Mouse (Mus musculus) embryonic facial prominence, embryonic 14.5 days (tissue): ENCODE measurements at regions not wholly inside any gene's neighbourhood (a gene's known extent, or its start where the extent isn't known, plus 50 kb on each side); places are given as distances from the start of the nearest gene placed in this dataset.

Experiments
- ATAC-seq: fragments of 200-750 bp; cut with Nextera tagmentation; 2 replicates; pipeline ENCODE4 v1.8.0; 2017; ENCODE audit warnings: low read depth, moderate number of reproducible peaks, moderate TSS enrichment
- DNase-seq: peaks from one replicate; pipeline ENCODE4 v3.0.0-alpha.2; 2015; ENCODE audit warnings: low spot score
- H3K27ac ChIP-seq: fragments of 300-500 bp; sonication (generic); replicated peaks from 2 replicates; pipeline ENCODE4 v1.5.1; 2014; ENCODE audit warnings: low read depth, mild to moderate bottlenecking, low read length, moderate library complexity
- H3K27me3 ChIP-seq: fragments of 300-500 bp; sonication (generic); replicated peaks from 2 replicates; pipeline ENCODE4 v1.6.1; 2014; ENCODE audit warnings: low read length; ENCODE audit not compliant: control insufficient read depth, insufficient read depth
- H3K36me3 ChIP-seq: fragments of 300-500 bp; sonication (generic); 2 replicates; pipeline ENCODE4 v1.6.1; 2014; ENCODE audit warnings: low read length, mixed read lengths; ENCODE audit not compliant: control insufficient read depth, insufficient read depth
- H3K4me1 ChIP-seq: fragments of 300-500 bp; sonication (generic); 2 replicates; pipeline ENCODE4 v1.6.1; 2014; ENCODE audit warnings: antibody characterized with exemption, low read length; ENCODE audit not compliant: control insufficient read depth, insufficient read depth
- H3K4me2 ChIP-seq: fragments of 300-500 bp; sonication (generic); 2 replicates; pipeline ENCODE4 v1.6.1; 2014; ENCODE audit warnings: low read depth, mild to moderate bottlenecking, low read length, moderate library complexity, mixed read lengths
- H3K4me3 ChIP-seq: fragments of 300-500 bp; sonication (generic); 2 replicates; pipeline ENCODE4 v1.5.1; 2014; ENCODE audit warnings: low read depth, mild to moderate bottlenecking, low read length
- H3K9ac ChIP-seq: fragments of 300-500 bp; sonication (generic); 2 replicates; pipeline ENCODE4 v1.6.1; 2014; ENCODE audit warnings: low read depth, mild to moderate bottlenecking, low read length, moderate library complexity, mixed read lengths
- H3K9me3 ChIP-seq: fragments of 300-500 bp; sonication (generic); 2 replicates; pipeline ENCODE4 v1.6.1; 2016; ENCODE audit warnings: low read length; ENCODE audit not compliant: control insufficient read depth
- WGBS: fragments of 180-500 bp; shearing (Covaris S2); extraction: QIAGEN DNeasy Blood & Tissue Kit; methylation state at CpG from one replicate; pipeline ENCODE4 v1.1.7; 2014; 5-methylcytosine and 5-hydroxymethylcytosine counted together

DNA sequence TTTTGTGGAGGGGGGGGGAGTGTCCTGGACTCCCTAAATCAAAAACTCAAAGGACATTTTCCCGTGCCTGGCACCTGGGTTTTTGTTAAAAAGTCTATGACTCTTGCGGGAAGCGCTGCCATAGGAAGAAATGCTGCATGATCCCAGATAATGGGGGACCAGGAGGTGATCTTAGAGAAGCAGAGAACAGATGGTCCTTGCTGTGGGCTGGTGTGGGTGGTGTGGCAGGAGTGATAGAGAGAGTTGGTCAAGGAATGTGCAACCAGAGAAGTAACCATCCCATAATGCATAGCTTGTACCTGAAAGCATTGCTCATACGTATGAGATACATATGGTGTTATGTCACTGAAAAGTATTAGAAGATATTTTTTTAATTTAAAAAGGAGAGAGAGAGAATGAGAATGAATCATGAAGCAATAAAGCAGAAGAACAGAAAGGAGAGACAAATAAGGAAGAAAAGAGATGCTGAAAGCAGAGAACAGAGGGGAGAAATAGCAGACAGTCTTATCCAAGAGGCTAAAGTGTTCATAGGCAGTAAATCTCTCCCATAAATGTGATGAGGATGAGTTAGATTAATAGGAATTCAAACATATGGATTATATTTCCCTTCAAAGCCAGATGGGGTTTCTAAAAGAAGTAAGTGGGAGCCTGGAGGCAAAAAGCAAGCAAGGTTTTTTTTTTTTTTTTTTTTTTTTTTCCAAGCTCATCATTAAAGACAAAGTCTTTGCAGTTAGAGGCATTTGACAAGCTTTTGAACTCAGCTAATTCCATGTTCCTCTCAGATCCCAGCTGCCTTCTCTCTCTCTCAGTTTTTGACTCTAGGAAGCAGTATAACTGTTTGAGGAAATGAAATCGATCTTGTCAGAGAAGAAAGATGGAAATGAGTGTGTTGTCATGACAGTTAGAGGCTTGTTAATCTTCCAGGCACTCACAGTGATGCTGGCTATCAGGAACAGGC, 136.2 kb upstream of the Adra1d start:
- Histone ChIP-seq H3K27me3 (no peaks in the 10 kb centered on the region), H3K36me3 (no peaks in the 10 kb centered on the region), H3K9ac (no peak overlapping the region), H3K4me3 (no peak overlapping the region), H3K4me2 (no peak overlapping the region), H3K9me3 (no peaks in the 10 kb centered on the region), H3K27ac (no peak overlapping the region), H3K4me1 (peaks cover 8% of the 10 kb centered on the region; the same call in 1 of the 2 replicates)
- ATAC-seq, result no peak
- DNase-seq, result no peak
- 64% methylated on average over 5 of the region's 5 CpGs for WGBS

DNA sequence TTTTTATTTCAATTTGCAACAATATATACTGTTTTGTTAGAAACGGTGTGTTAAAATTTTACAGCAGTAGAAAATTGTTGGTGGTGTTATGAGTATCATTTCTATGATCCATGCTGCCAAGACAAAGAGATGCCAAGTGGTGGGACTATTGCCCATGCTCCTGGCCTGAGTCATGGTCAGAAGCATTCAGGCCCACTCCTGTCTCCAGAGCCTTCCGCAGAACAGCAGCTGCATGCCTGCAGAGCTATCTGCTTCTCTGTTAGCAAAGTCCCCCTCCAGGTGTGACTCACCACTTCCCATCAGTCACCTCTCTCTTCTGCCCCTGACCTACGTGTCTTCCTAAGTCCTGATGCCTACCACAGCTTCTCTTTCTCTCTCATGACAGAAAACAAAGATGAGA, 134.2 kb upstream of the Adra1d start:
- H3K27me3 ChIP-seq, result no peaks in the 10 kb centered on the region
- H3K27ac ChIP-seq, result no peak overlapping the region
- DNase-seq, result no peak
- H3K4me1 ChIP-seq, result peaks cover 8% of the 10 kb centered on the region; the same call in 1 of the 2 replicates
- no peak overlapping the region for H3K4me2 ChIP-seq
- no peaks in the 10 kb centered on the region for H3K36me3 ChIP-seq
- no peak overlapping the region for H3K4me3 ChIP-seq
- no peak for ATAC-seq
- WGBS, result 72% methylated on average over 3 of the region's 3 CpGs
- H3K9ac ChIP-seq, result no peak overlapping the region
- no peaks in the 10 kb centered on the region for H3K9me3 ChIP-seq

DNA sequence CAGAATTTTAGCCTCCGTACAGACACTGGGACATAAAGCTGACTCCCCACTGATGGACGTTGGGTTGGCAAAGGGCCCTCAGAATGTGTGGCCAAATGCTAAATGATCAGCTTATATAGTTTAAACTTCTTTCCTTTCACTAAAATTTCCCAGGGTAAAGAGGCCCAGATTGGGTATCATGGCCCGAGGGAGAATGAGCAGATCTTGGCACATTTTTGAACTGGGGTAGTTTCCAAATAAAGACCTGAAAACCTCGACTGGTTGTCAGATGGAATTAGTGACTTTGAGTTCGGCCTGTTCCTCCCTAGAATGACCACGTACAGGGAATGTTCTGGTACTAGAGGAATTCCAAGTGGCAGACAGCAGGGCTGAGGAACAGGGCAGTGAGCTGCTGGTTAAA, 127.9 kb upstream of the Adra1d start:
- no peaks in the 10 kb centered on the region for H3K27me3 ChIP-seq
- H3K4me3 ChIP-seq, result no peak overlapping the region
- no peak overlapping the region for H3K27ac ChIP-seq
- ATAC-seq, result no peak
- 0 out of 2 replicates have a peak, but pooled peaks cover 3% of the 10 kb centered on the region for H3K4me1 ChIP-seq
- H3K36me3 ChIP-seq, result no peaks in the 10 kb centered on the region
- no peak overlapping the region for H3K4me2 ChIP-seq
- WGBS, result 43% methylated on average over 6 of the region's 6 CpGs
- H3K9me3 ChIP-seq, result no peaks in the 10 kb centered on the region
- H3K9ac ChIP-seq, result no peak overlapping the region
- peak; percentile 32 for DNase-seq

DNA sequence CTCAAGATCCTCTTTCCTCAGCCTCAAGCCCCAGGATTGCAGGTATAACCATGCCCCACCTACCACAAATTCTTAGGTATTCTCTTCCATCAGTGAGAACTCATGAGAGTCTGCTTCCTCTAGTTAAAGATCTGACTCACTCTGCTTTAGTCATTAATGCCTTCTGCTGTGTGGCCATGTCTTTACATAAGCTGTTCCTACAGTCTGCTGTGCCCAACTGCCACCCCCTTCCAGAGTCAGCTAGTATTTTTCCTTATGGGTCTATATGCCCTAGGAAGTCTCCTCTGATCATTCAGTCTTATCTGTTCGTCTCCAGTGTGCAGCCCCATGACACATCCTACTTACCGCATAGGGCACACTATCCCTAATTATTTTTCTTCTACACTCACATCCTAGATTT, 126.2 kb upstream of the Adra1d start:
- DNase-seq (no peak), ATAC-seq (no peak)
- Histone ChIP-seq H3K4me1 (0 out of 2 replicates have a peak, but pooled peaks cover 3% of the 10 kb centered on the region), H3K9ac (no peak overlapping the region), H3K27me3 (no peaks in the 10 kb centered on the region), H3K27ac (no peak overlapping the region), H3K4me2 (no peak overlapping the region), H3K9me3 (no peaks in the 10 kb centered on the region), H3K4me3 (no peak overlapping the region), H3K36me3 (no peaks in the 10 kb centered on the region)
- WGBS, result 95% methylated on average over 2 of the region's 2 CpGs

DNA sequence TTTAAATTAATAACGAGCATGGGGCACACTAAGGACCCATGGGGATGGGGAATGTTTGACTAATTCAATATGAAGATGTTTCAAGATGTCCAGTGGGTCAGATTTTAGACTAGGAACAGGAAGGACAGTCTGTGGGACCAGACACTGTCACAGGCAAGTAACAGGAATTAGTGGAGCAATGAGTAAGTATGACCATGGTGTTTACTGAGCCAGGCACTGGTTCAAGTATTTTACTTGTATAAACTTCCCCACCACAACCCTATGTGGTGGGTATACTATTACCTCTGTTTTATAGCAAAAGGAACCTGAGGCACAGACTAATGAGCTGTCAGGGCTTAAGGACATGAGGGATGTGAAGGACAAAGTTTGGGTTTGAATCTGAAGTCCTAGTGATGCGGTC, 125.4 kb upstream of the Adra1d start:
- H3K9me3 ChIP-seq, result no peaks in the 10 kb centered on the region
- DNase-seq, result no peak
- H3K4me3 ChIP-seq, result no peak overlapping the region
- no peak for ATAC-seq
- no peak overlapping the region for H3K9ac ChIP-seq
- no peak overlapping the region for H3K27ac ChIP-seq
- 0 out of 2 replicates have a peak, but pooled peaks cover 3% of the 10 kb centered on the region for H3K4me1 ChIP-seq
- no peaks in the 10 kb centered on the region for H3K36me3 ChIP-seq
- no peak overlapping the region for H3K4me2 ChIP-seq
- H3K27me3 ChIP-seq, result no peaks in the 10 kb centered on the region
- 78% methylated on average over 2 of the region's 2 CpGs for WGBS

DNA sequence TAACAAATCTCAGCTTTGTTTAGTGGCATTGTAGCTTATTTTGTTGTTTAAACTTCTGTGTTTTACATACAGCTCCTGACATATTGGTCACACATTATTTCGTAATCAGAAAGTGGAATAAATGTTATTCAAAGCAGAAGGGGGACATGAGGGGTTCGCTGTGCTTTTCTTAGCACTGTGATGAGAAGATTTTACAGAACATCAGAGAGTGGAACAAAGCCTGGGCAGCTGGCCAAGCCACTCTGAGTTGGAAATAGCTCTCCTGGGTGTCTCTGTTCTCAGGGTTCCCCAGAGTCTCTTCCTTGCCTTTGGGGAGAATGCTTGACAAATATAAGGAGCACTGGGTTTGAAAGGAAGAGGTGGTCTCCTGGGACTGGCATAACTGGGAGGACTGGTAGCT, 124.7 kb upstream of the Adra1d start:
- WGBS, result 43% methylated on average over 2 of the region's 2 CpGs
- DNase-seq, result peak; percentile 86
- Histone ChIP-seq H3K4me2 (no peak overlapping the region), H3K9me3 (no peaks in the 10 kb centered on the region), H3K27me3 (no peaks in the 10 kb centered on the region), H3K27ac (no peak overlapping the region), H3K36me3 (no peaks in the 10 kb centered on the region), H3K4me3 (no peak overlapping the region), H3K9ac (no peak overlapping the region), H3K4me1 (0 out of 2 replicates have a peak, but pooled peaks cover 3% of the 10 kb centered on the region)
- no peak for ATAC-seq

DNA sequence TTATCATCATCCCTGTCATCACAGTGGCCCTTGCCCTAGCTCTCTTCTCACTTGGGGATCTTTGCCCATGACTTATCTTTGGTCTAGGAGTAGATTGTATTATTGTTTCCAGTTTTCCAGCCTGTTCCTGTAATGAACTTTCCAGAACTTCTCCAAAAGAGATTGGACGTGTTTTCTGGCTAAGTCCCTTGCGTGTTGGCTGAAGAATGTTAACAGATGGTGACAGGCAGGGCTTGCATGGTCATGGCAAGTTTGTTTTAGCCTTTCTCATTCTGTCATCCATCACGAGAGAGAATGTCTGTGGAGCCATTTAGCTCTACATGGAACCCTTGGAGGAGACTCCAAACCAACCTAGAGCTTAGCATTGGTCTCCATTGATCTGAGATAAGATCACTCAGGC, 123.2 kb upstream of the Adra1d start:
- Histone ChIP-seq H3K9me3 (no peaks in the 10 kb centered on the region), H3K4me3 (no peak overlapping the region), H3K36me3 (no peaks in the 10 kb centered on the region), H3K9ac (no peak overlapping the region), H3K27me3 (no peaks in the 10 kb centered on the region), H3K4me1 (0 out of 2 replicates have a peak, but pooled peaks cover 3% of the 10 kb centered on the region), H3K27ac (no peak overlapping the region), H3K4me2 (no peak overlapping the region)
- ATAC-seq (no peak), DNase-seq (no peak)
- 76% methylated on average over 3 of the region's 3 CpGs for WGBS

DNA sequence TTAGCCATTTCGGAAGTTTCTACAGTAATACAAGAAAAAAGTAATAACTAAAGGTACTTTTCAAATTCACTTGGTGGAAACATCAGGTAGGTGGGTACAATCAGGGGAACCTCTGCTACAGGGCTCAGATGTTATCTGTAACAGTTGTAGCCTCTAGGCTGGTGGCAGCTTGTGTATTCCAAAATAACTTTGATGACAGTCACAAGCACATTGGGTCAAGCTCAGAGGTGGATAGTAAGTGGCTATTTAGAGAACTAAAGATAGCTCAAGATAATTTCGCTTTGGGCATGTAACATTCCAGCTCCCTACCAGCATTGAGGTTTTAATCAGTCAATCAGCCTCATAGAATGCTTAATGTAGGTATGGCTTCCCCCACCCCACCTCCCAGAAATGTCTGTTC, 121.7 kb upstream of the Adra1d start:
- Histone ChIP-seq H3K4me1 (0 out of 2 replicates have a peak, but pooled peaks cover 3% of the 10 kb centered on the region), H3K4me3 (no peak overlapping the region), H3K9ac (no peak overlapping the region), H3K9me3 (no peaks in the 10 kb centered on the region), H3K36me3 (no peaks in the 10 kb centered on the region), H3K4me2 (no peak overlapping the region), H3K27me3 (no peaks in the 10 kb centered on the region), H3K27ac (no peak overlapping the region)
- WGBS, result 83% methylated on average over 2 of the region's 2 CpGs
- ATAC-seq, result no peak
- no peak for DNase-seq

DNA sequence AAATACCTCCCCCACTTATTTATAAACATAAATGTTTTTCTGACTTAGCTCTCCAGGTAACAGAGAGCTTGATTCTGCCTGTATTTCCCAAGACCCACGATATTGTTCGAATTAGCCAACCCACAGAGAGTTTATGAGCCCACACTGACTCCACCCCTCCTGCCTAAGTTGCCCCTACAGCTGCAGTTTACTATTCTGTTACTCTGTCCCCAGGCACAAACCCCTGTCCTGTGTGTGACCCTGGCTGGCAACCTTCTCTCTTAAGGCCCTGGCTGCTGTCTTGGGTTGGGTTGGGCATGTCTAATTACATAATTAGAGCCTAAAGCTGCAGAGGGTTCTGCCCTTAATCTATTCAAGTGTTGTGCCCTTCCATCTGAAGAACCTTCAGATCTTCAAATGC, 116.4 kb upstream of the Adra1d start:
- DNase-seq (peak; percentile 33), ATAC-seq (peak; percentile 37; the same call in 1 of the 2 replicates)

More for the DNA sequence above, 116.4 kb upstream of the Adra1d start:
- H3K4me3 ChIP-seq, result no peak overlapping the region
- no peaks in the 10 kb centered on the region for H3K4me1 ChIP-seq
- WGBS, result 77% methylated on average over 2 of the region's 2 CpGs
- H3K27ac ChIP-seq, result no peak overlapping the region
- H3K36me3 ChIP-seq, result no peaks in the 10 kb centered on the region
- no peaks in the 10 kb centered on the region for H3K9me3 ChIP-seq
- H3K4me2 ChIP-seq, result no peak overlapping the region
- no peaks in the 10 kb centered on the region for H3K27me3 ChIP-seq
- no peak overlapping the region for H3K9ac ChIP-seq
